Mouse (Mus musculus): Measurements from ENCODE around the gene Prkce. TPM values are rescaled to one million over a fixed set of nuclear protein-coding genes. Genes with fewer than 3 reads are reported as not detected.

Gene Prkce
- polyA plus RNA-seq, 1 experiment = 4.8 TPM

- no peak overlapping the region for H3K4me3 ChIP-seq (replicated peaks; ENCODE audit: control insufficient read depth, low read depth, low read length)
- peaks cover 10% of the 10 kb centered on the region for H3K4me1 ChIP-seq (ENCODE audit: control insufficient read depth, insufficient read depth, low read length)
- no peak for TF ChIP-seq CTCF (IDR thresholded peaks at IDR 0.05; ENCODE audit: control insufficient read depth, insufficient read depth, low read length)
- no peak for TF ChIP-seq POLR2A (IDR thresholded peaks at IDR 0.05; ENCODE audit: borderline replicate concordance, control insufficient read depth, low read depth, low read length)
- WGBS = 74% methylated on average over 4 of the region's 4 CpGs
- no peak overlapping the region for H3K27ac ChIP-seq (ENCODE audit: control insufficient read depth, insufficient read depth, low read depth, low read length, poor library complexity)
Observed at GRCm38 (mm10) chr17:86334990-86335389, 167.4 kb downstream of the Prkce start.

GRCm38 (mm10) chr17:86336652-86337073 lies 169.1 kb downstream of the Prkce start:
- H3K27ac ChIP-seq (ENCODE audit: control insufficient read depth, insufficient read depth, low read depth, low read length, poor library complexity) = peak overlapping the region; percentile 80
- H3K4me1 ChIP-seq (ENCODE audit: control insufficient read depth, insufficient read depth, low read length) = peaks cover 10% of the 10 kb centered on the region
- TF ChIP-seq POLR2A (IDR thresholded peaks at IDR 0.05; ENCODE audit: borderline replicate concordance, control insufficient read depth, low read depth, low read length) (no peak), CTCF (IDR thresholded peaks at IDR 0.05; ENCODE audit: control insufficient read depth, insufficient read depth, low read length) (no peak)
- no peak overlapping the region for H3K4me3 ChIP-seq (replicated peaks; ENCODE audit: control insufficient read depth, low read depth, low read length)
- 24% methylated on average over 4 of the region's 4 CpGs for WGBS

GRCm38 (mm10) chr17:86337076-86337475 lies 169.5 kb downstream of the Prkce start:
- Histone ChIP-seq H3K27ac (ENCODE audit: control insufficient read depth, insufficient read depth, low read depth, low read length, poor library complexity) (peak overlapping the region; percentile 80), H3K4me1 (ENCODE audit: control insufficient read depth, insufficient read depth, low read length) (peaks cover 10% of the 10 kb centered on the region), H3K4me3 (replicated peaks; ENCODE audit: control insufficient read depth, low read depth, low read length) (no peak overlapping the region)
- 8% methylated on average over 3 of the region's 3 CpGs for WGBS
- TF ChIP-seq CTCF (IDR thresholded peaks at IDR 0.05; ENCODE audit: control insufficient read depth, insufficient read depth, low read length) (no peak), POLR2A (IDR thresholded peaks at IDR 0.05; ENCODE audit: borderline replicate concordance, control insufficient read depth, low read depth, low read length) (no peak)

- TF ChIP-seq CTCF (IDR thresholded peaks at IDR 0.05; ENCODE audit: control insufficient read depth, insufficient read depth, low read length) = no peak
- TF ChIP-seq POLR2A (IDR thresholded peaks at IDR 0.05; ENCODE audit: borderline replicate concordance, control insufficient read depth, low read depth, low read length) = no peak
- Histone ChIP-seq H3K27ac (ENCODE audit: control insufficient read depth, insufficient read depth, low read depth, low read length, poor library complexity) (peak overlapping the region; percentile 69), H3K4me1 (ENCODE audit: control insufficient read depth, insufficient read depth, low read length) (peaks cover 11% of the 10 kb centered on the region), H3K4me3 (replicated peaks; ENCODE audit: control insufficient read depth, low read depth, low read length) (no peak overlapping the region)
- 51% methylated on average over 5 of the region's 5 CpGs for WGBS
Observed at GRCm38 (mm10) chr17:86338328-86338727, 170.7 kb downstream of the Prkce start.

GRCm38 (mm10) chr17:86344032-86344431 lies 176.4 kb downstream of the Prkce start:
- H3K27ac ChIP-seq (ENCODE audit: control insufficient read depth, insufficient read depth, low read depth, low read length, poor library complexity) = peak overlapping the region; percentile 49; the same call in 1 of the 2 replicates
- 21% methylated on average over 8 of the region's 8 CpGs for WGBS
- peaks cover 3% of the 10 kb centered on the region; the same call in 1 of the 2 replicates for H3K4me1 ChIP-seq (ENCODE audit: control insufficient read depth, insufficient read depth, low read length)
- no peak overlapping the region for H3K4me3 ChIP-seq (replicated peaks; ENCODE audit: control insufficient read depth, low read depth, low read length)
- TF ChIP-seq CTCF (IDR thresholded peaks at IDR 0.05; ENCODE audit: control insufficient read depth, insufficient read depth, low read length) (no peak), POLR2A (IDR thresholded peaks at IDR 0.05; ENCODE audit: borderline replicate concordance, control insufficient read depth, low read depth, low read length) (no peak)

- 86% methylated on average over 22 of the region's 22 CpGs for WGBS
Observed at GRCm38 (mm10) chr17:86345234-86346005, 177.8 kb downstream of the Prkce start.

GRCm38 (mm10) chr17:86350236-86350635 lies 182.7 kb downstream of the Prkce start:
- no peak for TF ChIP-seq POLR2A (IDR thresholded peaks at IDR 0.05; ENCODE audit: borderline replicate concordance, control insufficient read depth, low read depth, low read length)
- TF ChIP-seq CTCF (IDR thresholded peaks at IDR 0.05; ENCODE audit: control insufficient read depth, insufficient read depth, low read length) = no peak
- peaks cover 4% of the 10 kb centered on the region for H3K4me1 ChIP-seq (ENCODE audit: control insufficient read depth, insufficient read depth, low read length)
- no peak overlapping the region for H3K27ac ChIP-seq (ENCODE audit: control insufficient read depth, insufficient read depth, low read depth, low read length, poor library complexity)
- no peak overlapping the region for H3K4me3 ChIP-seq (replicated peaks; ENCODE audit: control insufficient read depth, low read depth, low read length)
- WGBS = 68% methylated on average over 3 of the region's 3 CpGs

More at GRCm38 (mm10) chr17:86345234-86346005, 177.8 kb downstream of the Prkce start:
- no peak for TF ChIP-seq CTCF (IDR thresholded peaks at IDR 0.05; ENCODE audit: control insufficient read depth, insufficient read depth, low read length)
- TF ChIP-seq POLR2A (IDR thresholded peaks at IDR 0.05; ENCODE audit: borderline replicate concordance, control insufficient read depth, low read depth, low read length) = no peak
- H3K27ac ChIP-seq (ENCODE audit: control insufficient read depth, insufficient read depth, low read depth, low read length, poor library complexity) = no peak overlapping the region
- H3K4me3 ChIP-seq (replicated peaks; ENCODE audit: control insufficient read depth, low read depth, low read length) = no peak overlapping the region
- peaks cover 4% of the 10 kb centered on the region for H3K4me1 ChIP-seq (ENCODE audit: control insufficient read depth, insufficient read depth, low read length)

- WGBS = 75% methylated on average over 12 of the region's 12 CpGs
Observed at GRCm38 (mm10) chr17:86350791-86351261, 183.2 kb downstream of the Prkce start.

More at GRCm38 (mm10) chr17:86350791-86351261, 183.2 kb downstream of the Prkce start:
- no peak overlapping the region for H3K27ac ChIP-seq (ENCODE audit: control insufficient read depth, insufficient read depth, low read depth, low read length, poor library complexity)
- no peak overlapping the region for H3K4me3 ChIP-seq (replicated peaks; ENCODE audit: control insufficient read depth, low read depth, low read length)
- peaks cover 4% of the 10 kb centered on the region for H3K4me1 ChIP-seq (ENCODE audit: control insufficient read depth, insufficient read depth, low read length)
- TF ChIP-seq POLR2A (IDR thresholded peaks at IDR 0.05; ENCODE audit: borderline replicate concordance, control insufficient read depth, low read depth, low read length) (no peak), CTCF (IDR thresholded peaks at IDR 0.05; ENCODE audit: control insufficient read depth, insufficient read depth, low read length) (no peak)

Data from bone marrow, adult 2 months (tissue).